Mouse (Mus musculus): ENCODE data around the gene Nos3. TPM values are rescaled to one million over a fixed set of nuclear protein-coding genes. Genes with fewer than 3 reads are reported as not detected.

Nos3 gene
- total RNA-seq, 2 experiments from 2014 or later = 10.4 to 11.7 TPM

- DNase-seq (ENCODE audit: low spot score in 2 of 2) = no peak
Measured at GRCm38 (mm10) chr5:24343977-24344436, 20.6 kb upstream of the Nos3 start.

- no peak for DNase-seq (ENCODE audit: low spot score in 2 of 2)
Measured at GRCm38 (mm10) chr5:24344477-24345051, 20.0 kb upstream of the Nos3 start.

DNA sequence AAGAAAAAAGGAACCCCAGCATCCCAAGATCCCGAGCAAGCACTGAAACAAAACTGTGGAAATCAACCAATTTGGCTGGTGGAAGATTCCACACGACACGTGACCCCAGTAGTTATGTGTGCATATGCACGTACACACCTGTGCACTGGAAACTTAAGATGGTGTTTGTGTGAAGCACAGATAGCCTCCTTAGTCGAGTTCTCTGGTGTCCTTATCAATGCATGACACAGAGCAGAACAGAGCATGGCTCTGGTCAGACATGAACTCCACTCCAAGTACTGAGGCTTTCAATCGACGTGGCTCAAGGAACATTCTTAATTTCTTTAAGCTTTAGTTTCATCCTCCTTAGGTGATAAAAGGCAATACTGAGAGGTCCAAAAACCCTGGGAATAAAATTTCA lies 18.3 kb upstream of the Nos3 start:
- no peak for DNase-seq (ENCODE audit: low spot score in 2 of 2)

- no peak for DNase-seq (ENCODE audit: low spot score in 2 of 2)
Measured at GRCm38 (mm10) chr5:24347186-24347875, 17.3 kb upstream of the Nos3 start.

DNA sequence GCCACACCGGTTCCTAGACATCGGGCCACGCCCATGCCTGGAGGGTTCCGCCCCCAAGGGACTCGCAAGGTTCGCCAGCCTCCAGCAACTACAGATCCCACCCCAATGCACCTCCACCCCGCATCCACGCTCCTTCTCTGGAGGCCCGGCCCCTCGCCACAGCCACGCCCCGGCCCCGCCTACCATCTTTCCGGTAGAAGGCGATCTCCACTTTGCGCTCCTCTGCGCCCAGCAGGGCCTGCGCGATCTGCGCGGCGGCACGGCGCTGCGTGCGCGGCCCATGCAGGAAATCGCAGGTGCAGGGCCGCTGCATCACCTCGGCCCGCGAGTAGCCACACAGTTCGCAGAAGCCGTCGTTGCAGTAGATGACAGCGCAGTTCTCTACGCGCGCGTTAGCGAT lies 16.5 kb upstream of the Nos3 start:
- DNase-seq (ENCODE audit: low spot score in 2 of 2) = peak in 1 of 2 experiments; percentile 55

DNA sequence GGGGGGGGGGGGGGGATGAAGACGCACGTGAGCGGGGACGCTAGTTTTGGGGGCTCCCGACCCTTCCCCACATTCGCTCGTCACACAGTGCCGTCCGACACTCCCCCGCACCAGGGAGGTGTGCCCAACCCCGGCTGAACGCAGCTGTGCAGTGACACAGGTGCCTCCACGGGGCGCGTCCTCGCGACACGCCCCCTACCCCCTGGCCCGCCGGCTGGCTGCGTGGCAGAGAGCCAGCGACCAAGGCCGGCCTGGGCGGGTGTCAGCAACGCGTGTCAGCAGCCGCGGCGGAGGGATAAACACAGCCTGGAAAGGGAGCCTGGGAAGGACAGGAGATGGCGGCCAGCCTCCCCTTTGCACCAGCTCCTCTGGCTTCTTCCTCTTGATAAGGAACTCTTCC lies 16.1 kb upstream of the Nos3 start:
- peak in 1 of 2 experiments; percentile 37 for DNase-seq (ENCODE audit: low spot score in 2 of 2)

GRCm38 (mm10) chr5:24350073-24350472 lies 14.5 kb upstream of the Nos3 start:
- DNase-seq (ENCODE audit: low spot score in 2 of 2) = no peak

GRCm38 (mm10) chr5:24350531-24351250 lies 13.9 kb upstream of the Nos3 start:
- no peak for DNase-seq (ENCODE audit: low spot score in 2 of 2)

DNA sequence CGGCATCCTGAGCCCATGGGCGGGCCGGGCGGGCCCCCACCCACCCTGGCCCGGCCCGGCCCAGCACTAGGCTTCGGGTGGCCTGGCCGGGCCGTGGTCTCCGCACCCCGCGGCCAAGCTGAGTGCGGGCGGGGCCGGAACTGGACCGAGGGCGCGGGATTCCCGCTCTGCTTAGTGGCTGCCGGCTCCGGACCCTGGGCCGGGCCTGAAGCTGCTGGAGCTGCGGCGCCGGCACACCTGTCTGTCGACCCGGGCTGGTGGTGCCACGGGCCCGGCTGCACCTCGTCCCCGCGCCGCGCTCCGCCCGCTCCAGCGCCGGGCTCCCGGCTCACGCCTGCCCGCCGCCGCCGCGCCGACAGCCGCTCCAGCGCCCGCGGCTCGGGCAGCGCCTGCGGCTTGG lies 13.3 kb upstream of the Nos3 start, which contains the start of gene Kcnh2:
Gene Kcnh2, minus strand, starts transcription at position 327 of the 400 bp plus-strand sequence.
- DNase-seq (ENCODE audit: low spot score in 2 of 2) = no peak

- DNase-seq (ENCODE audit: low spot score in 2 of 2) = peak; percentile 81 to 82
Measured at GRCm38 (mm10) chr5:24351701-24352171, 12.9 kb upstream of the Nos3 start.

- DNase-seq (ENCODE audit: low spot score in 2 of 2) = peak in 1 of 2 experiments; percentile 59
Measured at GRCm38 (mm10) chr5:24352251-24352859, 12.3 kb upstream of the Nos3 start.

DNA sequence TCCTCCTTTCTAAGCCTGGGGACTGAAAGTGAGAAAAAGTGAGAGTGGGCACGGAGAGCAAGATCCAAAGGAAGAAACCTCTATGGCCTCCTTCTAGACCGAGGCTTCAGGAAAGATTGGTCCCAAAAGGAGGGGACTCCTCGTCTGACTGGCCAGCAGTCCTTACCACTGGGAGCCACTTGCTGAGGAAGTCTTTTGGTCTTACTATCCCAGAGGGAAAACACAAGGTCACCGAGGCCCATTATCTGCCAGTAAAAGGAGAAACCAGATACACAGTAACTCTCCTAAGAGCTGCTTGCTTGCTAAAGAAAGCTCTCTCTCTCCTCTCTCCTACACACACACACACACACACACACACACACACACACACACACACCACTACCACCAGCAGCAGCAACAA lies 11.3 kb upstream of the Nos3 start:
- DNase-seq (ENCODE audit: low spot score in 2 of 2) = no peak

DNA sequence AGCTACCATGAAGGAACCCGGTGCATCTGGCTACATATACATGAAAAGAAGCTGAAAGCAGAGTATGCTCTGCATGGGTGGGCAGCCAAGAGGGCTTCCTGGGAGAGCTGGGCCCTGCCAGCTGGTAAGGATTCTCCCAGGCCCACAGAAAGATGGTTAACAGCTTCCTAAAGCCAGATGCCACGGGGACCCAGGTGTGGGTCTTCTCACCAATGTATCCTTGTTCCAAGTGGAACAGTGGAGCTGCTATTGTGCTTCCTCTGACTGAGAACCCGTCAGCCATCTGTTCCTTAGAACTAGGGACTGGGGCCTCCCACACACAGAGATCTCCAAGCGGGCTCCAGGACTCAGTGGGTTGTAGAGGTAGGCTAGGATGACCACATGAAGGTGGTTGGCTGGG lies 7.8 kb upstream of the Nos3 start:
- DNase-seq (ENCODE audit: low spot score in 2 of 2) = no peak

DNA sequence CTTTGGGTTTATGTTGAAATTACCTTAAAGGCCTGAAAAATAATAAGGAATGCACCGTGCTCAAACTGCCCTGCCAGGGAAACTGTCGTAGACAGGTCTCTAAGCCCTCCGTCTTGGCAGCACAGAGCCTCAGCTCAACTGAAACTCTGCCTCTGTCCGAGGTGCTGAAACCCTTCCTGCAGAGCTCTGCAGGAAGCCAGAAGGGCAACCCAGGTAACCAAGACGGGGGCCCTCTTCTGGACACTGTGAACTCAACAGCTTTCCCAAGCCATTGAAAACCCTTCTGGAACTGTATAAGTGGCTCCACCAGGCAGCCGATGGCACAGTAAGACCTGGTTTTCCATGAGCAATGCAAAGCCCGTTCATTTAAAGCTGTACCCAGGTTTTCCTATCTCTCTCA lies 7.1 kb upstream of the Nos3 start:
- peak in 1 of 2 experiments; percentile 83 for DNase-seq (ENCODE audit: low spot score in 2 of 2)

DNA sequence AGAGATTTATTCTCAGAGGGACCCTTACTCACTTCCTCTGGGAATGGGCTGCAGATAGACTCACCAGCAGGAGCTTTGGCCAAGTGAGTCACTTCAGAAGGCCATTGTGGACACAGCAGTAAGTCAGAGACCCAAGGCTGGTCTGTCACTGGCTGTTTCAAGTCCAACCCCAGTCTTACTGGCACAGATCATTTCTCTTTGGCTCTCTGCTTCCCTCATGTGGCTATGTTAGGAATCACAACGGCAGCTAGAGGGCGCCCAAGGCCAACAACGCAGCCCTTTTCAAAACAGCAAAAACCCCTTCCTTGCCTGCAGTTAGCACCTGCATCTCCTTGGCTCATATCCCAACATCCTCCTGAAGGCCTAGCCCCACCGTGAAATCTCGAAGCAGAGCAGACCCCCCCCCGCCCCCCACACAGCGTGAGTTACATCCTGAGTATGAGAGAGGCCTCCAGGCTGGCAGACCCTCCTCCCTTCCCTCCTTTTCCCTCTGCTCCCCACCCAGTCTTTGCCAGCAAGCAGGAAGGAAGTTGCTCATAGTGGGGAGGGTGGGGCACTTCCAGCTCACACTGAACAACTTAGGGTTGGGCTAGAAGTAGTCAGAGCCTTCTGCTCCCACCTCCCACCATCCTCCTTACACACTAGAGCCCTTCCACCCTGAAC lies 3.7 kb upstream of the Nos3 start:
- DNase-seq (ENCODE audit: low spot score in 2 of 2) = peak; percentile 69 to 72

GRCm38 (mm10) chr5:24363467-24363866 lies 1.1 kb upstream of the Nos3 start:
- DNase-seq (ENCODE audit: low spot score in 2 of 2) = no peak

- no peak for DNase-seq (ENCODE audit: low spot score in 2 of 2)
Measured at GRCm38 (mm10) chr5:24364061-24364460, 549 bp upstream of the Nos3 start.

DNA sequence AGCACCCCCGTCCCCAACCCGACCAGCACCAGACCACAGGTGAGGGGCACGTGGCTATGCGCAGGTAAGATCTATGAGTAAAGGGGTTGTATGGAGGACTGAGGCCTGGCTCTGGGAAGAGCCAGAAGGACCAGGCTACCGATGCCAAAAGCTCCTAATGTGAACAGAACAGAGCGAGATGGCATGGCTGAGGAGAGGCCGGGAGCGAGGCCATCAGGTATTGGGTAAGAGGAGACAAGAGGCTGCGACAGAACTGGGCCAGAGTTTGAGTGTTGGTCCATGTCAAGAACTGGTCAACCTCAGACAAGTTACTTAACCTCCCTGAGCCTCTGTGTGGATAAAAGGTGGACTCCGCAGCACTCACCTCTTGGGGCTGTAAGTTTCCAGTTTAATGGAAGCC lies 353 bp downstream of the Nos3 start:
- no peak for DNase-seq (ENCODE audit: low spot score in 2 of 2)

DNA sequence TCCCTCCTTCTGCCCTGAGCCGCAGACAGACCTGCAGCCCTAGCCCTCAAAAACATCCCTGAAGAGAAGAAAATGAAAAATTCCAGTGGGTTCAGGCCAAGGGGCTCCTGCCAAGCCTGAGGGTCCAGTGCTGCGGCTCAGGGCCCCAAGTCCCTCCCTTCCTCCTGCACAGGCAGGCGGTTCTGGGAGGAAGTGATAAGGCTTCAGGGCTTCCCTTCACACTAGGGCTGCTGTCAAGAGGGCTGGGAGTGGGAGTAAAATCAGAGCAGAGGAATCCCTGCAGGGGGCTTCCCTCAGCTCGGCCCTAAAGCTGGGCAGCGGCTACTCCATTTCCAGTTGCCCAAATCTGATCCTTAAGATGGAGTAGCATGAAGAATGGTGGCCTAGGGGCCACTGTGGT lies 918 bp downstream of the Nos3 start:
- no peak for DNase-seq (ENCODE audit: low spot score in 2 of 2)

DNA sequence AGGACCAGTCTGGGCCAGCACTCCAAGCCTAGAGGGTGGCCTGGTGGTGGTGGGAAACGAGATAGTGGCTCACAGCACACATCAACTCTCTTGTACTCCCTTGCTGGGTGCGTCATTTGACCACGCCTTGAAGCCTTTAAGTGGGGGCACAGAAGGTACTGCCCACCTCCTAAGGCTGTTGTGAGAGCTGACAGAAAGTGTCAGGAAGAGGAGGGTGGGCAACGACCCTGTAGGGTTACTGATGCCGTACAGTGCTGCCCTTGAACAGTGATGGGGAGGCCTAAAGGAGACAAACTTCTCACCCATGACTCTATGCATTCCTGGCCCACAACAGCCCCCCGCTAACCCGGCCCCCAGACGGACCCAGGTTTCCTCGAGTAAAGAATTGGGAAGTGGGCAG lies 1.8 kb downstream of the Nos3 start:
- no peak for DNase-seq (ENCODE audit: low spot score in 2 of 2)

- no peak for DNase-seq (ENCODE audit: low spot score in 2 of 2)
Measured at GRCm38 (mm10) chr5:24369767-24370166, 5.2 kb downstream of the Nos3 start.

All from gastrocnemius, postnatal 4 days (tissue).